Comparison of ENCODE assay signal across 34 mouse cellular contexts in the genomic region with DNA sequence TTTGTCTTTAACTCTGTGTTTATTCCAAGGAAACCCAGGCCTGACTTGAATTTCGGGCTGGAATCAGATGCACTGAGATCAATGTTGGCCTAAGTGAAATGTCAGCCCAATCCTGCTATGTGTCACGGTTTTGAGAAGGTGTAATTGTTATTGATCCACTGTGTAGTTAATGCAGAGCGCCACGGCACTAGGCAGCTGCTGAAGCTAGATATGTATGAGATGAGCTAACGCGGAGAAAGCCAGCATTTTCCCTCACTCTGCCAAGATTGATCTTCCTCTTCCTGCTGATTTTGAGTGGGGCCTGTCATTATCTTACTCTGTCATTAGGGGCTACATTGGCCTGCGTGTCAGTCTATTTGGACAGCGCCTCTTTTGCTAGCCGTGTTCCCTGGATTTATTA. TPM values are rescaled to one million over a fixed set of nuclear protein-coding genes. Genes with fewer than 3 reads are reported as not detected.
DNase-seq lines count a peak whose midpoint lies in the region; ATAC-seq and TF ChIP-seq lines count a peak whose summit lies in the region.
"Had no signal": no experiment of that assay in that cellular context is flagged by ENCODE, and none has a peak within 500 bp of the region (broad histone marks: within the 10 kb centered on the region; RNA-seq: fewer than 3 reads in every experiment).

No protein-coding gene starts in this region.

- no peaks in the 10 kb centered on the region for H3K9me3 ChIP-seq in forebrain, embryonic 11.5 days (ENCODE audit: control insufficient read depth, low read length)
- no peaks in the 10 kb centered on the region for H3K9me3 ChIP-seq in forebrain, embryonic 10.5 days
- H3K9me3 ChIP-seq in midbrain, embryonic 14.5 days (ENCODE audit: control insufficient read depth, low read length), result no peaks in the 10 kb centered on the region
- no peaks in the 10 kb centered on the region for H3K9me3 ChIP-seq in intestine, embryonic 15.5 days
- H3K9me3 ChIP-seq: embryonic facial prominence, embryonic 13.5 days; heart, embryonic 10.5 days; heart, embryonic 15.5 days; limb, embryonic 10.5 days; limb, embryonic 15.5 days had no signal

- ATAC-seq in forebrain, embryonic 11.5 days (replicated peaks; ENCODE audit: low FRiP score), result 0 out of 2 replicates have a peak, but pooled peaks have one; percentile 27
- no peak for ATAC-seq in midbrain, embryonic 14.5 days (ENCODE audit: low FRiP score, low TSS enrichment)
- no peak for ATAC-seq in intestine, embryonic 15.5 days
- ATAC-seq: inflammation-experienced regulatory T-cells, adult 6 months had no signal

- no peak for DNase-seq in forebrain, embryonic 11.5 days (ENCODE audit: low spot score)
- no peak for DNase-seq in forebrain, embryonic 10.5 days (ENCODE audit: extremely low spot score, low spot score)
- peak; percentile 46 for DNase-seq in retina, embryonic 14.5 days (ENCODE audit: low spot score)
- DNase-seq in retina, postnatal 1 day, result no peak
- DNase-seq in midbrain, embryonic 14.5 days, result peak; percentile 46
- no peak for DNase-seq in cerebellum, adult 2 months
- no peak for DNase-seq in gastrocnemius, postnatal 4 days (ENCODE audit: low spot score in 2 of 2)
- DNase-seq: adrenal gland, adult 8-10 months; cerebellum, adult 11 months; cerebellum, postnatal 10 days; gastrocnemius, postnatal 14 days; heart, adult 11 months; kidney, adult 2 months; kidney, postnatal 4 days; lung, adult 2 months; lung, postnatal 10 days; thymus, adult 2 months; thymus, postnatal 36 days had no signal

- H3K9ac ChIP-seq in forebrain, embryonic 11.5 days (ENCODE audit: low read length), result no peak overlapping the region
- no peak overlapping the region for H3K9ac ChIP-seq in midbrain, embryonic 14.5 days (replicated peaks; ENCODE audit: low read length)
- H3K9ac ChIP-seq in intestine, embryonic 15.5 days, result no peak overlapping the region
- H3K9ac ChIP-seq: embryonic facial prominence, embryonic 13.5 days; heart, embryonic 15.5 days; hindbrain, embryonic 14.5 days; limb, embryonic 15.5 days; liver, embryonic 14.5 days had no signal

- no peak overlapping the region for H3K27ac ChIP-seq in forebrain, embryonic 11.5 days (ENCODE audit: low read depth, low read length)
- no peak overlapping the region for H3K27ac ChIP-seq in forebrain, embryonic 10.5 days
- no peak overlapping the region for H3K27ac ChIP-seq in midbrain, embryonic 14.5 days (replicated peaks; ENCODE audit: low read depth, low read length)
- H3K27ac ChIP-seq in intestine, embryonic 15.5 days, result no peak overlapping the region
- H3K27ac ChIP-seq in cerebellum, adult 2 months (ENCODE audit: insufficient read depth, low read length), result no peak overlapping the region
- H3K27ac ChIP-seq: embryonic facial prominence, embryonic 13.5 days; heart, embryonic 10.5 days; heart, embryonic 15.5 days; hindbrain, embryonic 14.5 days; limb, embryonic 10.5 days; limb, embryonic 15.5 days; liver, embryonic 14.5 days; macrophage had no signal

- no peak overlapping the region for H3K4me3 ChIP-seq in forebrain, embryonic 11.5 days (ENCODE audit: low read depth, low read length)
- H3K4me3 ChIP-seq in forebrain, embryonic 10.5 days, result no peak overlapping the region
- no peak overlapping the region for H3K4me3 ChIP-seq in midbrain, embryonic 14.5 days (replicated peaks; ENCODE audit: low read depth, low read length)
- H3K4me3 ChIP-seq in intestine, embryonic 15.5 days (replicated peaks), result no peak overlapping the region
- no peak overlapping the region for H3K4me3 ChIP-seq in cerebellum, adult 2 months (replicated peaks; ENCODE audit: insufficient read depth, low read depth, low read length)
- H3K4me3 ChIP-seq: embryonic facial prominence, embryonic 13.5 days; heart, embryonic 10.5 days; heart, embryonic 15.5 days; limb, embryonic 10.5 days; limb, embryonic 15.5 days had no signal

- WGBS in forebrain, embryonic 11.5 days, result 75% methylated on average over 9 of the region's 9 CpGs
- WGBS in forebrain, embryonic 10.5 days, result 86% methylated on average over 9 of the region's 9 CpGs
- WGBS in midbrain, embryonic 14.5 days, result 61% methylated on average over 9 of the region's 9 CpGs
- 72% methylated on average over 9 of the region's 9 CpGs for WGBS in intestine, embryonic 15.5 days
- WGBS in cerebellum, adult 2 months, result 86% methylated on average over 9 of the region's 9 CpGs

- peaks cover 9% of the 10 kb centered on the region; the same call in 1 of the 2 replicates for H3K4me1 ChIP-seq in forebrain, embryonic 11.5 days (replicated peaks; ENCODE audit: control insufficient read depth, insufficient read depth, low read length)
- peaks cover 38% of the 10 kb centered on the region for H3K4me1 ChIP-seq in forebrain, embryonic 10.5 days
- no peaks in the 10 kb centered on the region for H3K4me1 ChIP-seq in midbrain, embryonic 14.5 days (ENCODE audit: control insufficient read depth, insufficient read depth, low read length)
- no peaks in the 10 kb centered on the region for H3K4me1 ChIP-seq in intestine, embryonic 15.5 days (replicated peaks)
- no peaks in the 10 kb centered on the region for H3K4me1 ChIP-seq in cerebellum, adult 2 months (ENCODE audit: control insufficient read depth, insufficient read depth, low read length)
- H3K4me1 ChIP-seq: heart, embryonic 15.5 days; limb, embryonic 15.5 days had no signal

- no peak overlapping the region for H3K4me2 ChIP-seq in forebrain, embryonic 11.5 days (ENCODE audit: low read depth, low read length, severe bottlenecking)
- H3K4me2 ChIP-seq in midbrain, embryonic 14.5 days (ENCODE audit: low read length), result no peak overlapping the region
- H3K4me2 ChIP-seq in intestine, embryonic 15.5 days (replicated peaks), result no peak overlapping the region
- H3K4me2 ChIP-seq: embryonic facial prominence, embryonic 13.5 days; heart, embryonic 15.5 days; hindbrain, embryonic 14.5 days; limb, embryonic 15.5 days had no signal

- no peaks in the 10 kb centered on the region for H3K36me3 ChIP-seq in forebrain, embryonic 11.5 days (ENCODE audit: control insufficient read depth, insufficient read depth, low read length)
- H3K36me3 ChIP-seq in forebrain, embryonic 10.5 days (replicated peaks), result 0 out of 2 replicates have a peak, but pooled peaks cover 4% of the 10 kb centered on the region
- no peaks in the 10 kb centered on the region for H3K36me3 ChIP-seq in midbrain, embryonic 14.5 days (ENCODE audit: control insufficient read depth, insufficient read depth, low read length)
- no peaks in the 10 kb centered on the region for H3K36me3 ChIP-seq in intestine, embryonic 15.5 days
- H3K36me3 ChIP-seq: heart, embryonic 15.5 days had no signal

- no peaks in the 10 kb centered on the region for H3K27me3 ChIP-seq in forebrain, embryonic 11.5 days (ENCODE audit: control insufficient read depth, insufficient read depth, low read length)
- peaks cover 19% of the 10 kb centered on the region for H3K27me3 ChIP-seq in forebrain, embryonic 10.5 days (ENCODE audit: poor library complexity, severe bottlenecking)
- peaks cover 20% of the 10 kb centered on the region for H3K27me3 ChIP-seq in midbrain, embryonic 14.5 days (ENCODE audit: control insufficient read depth, insufficient read depth, low read length)
- H3K27me3 ChIP-seq in intestine, embryonic 15.5 days (replicated peaks), result no peaks in the 10 kb centered on the region
- H3K27me3 ChIP-seq in cerebellum, adult 2 months (ENCODE audit: control insufficient read depth, insufficient read depth, low read length), result no peaks in the 10 kb centered on the region
- H3K27me3 ChIP-seq: CH12.LX; heart, embryonic 15.5 days; limb, embryonic 15.5 days had no signal

- TF ChIP-seq CTCF in cerebellum, adult 2 months (IDR thresholded peaks at IDR 0.05; ENCODE audit: borderline replicate concordance, insufficient read depth, low read depth, low read length), result no peak

- TF ChIP-seq POLR2A in cerebellum, adult 2 months (IDR thresholded peaks at IDR 0.05; ENCODE audit: borderline replicate concordance, insufficient read depth, low read length), result no peak

RNA-seq across cellular contexts. Expression of gene Dlx1, which starts 15.6 kb away (rescaled TPM):
- 118 and 133 TPM in 2 replicates for polyA plus RNA-seq in forebrain, embryonic 11.5 days (2014; fragmentation: Nextera tagmentation; extraction: Ambion mirVana)
- polyA plus RNA-seq in forebrain, embryonic 10.5 days (2016; fragmentation: Nextera tagmentation; extraction: Ambion mirVana), result 32.5 and 32.9 TPM in 2 replicates
- polyA plus RNA-seq in midbrain, embryonic 14.5 days (2014; fragmentation: Nextera tagmentation; extraction: Ambion mirVana), result 0.61 and 0.72 TPM in 2 replicates
- polyA plus RNA-seq in intestine, embryonic 15.5 days (2015; fragmentation: Nextera tagmentation; extraction: Ambion mirVana), result 7.1 and 7.8 TPM in 2 replicates
- 0.14 and 0.20 TPM in 2 replicates for polyA plus RNA-seq in cerebellum, adult 2 months (2012; rRNA removed)
- under 1 TPM in 1 of 2 experiments, not detected in 1; 0.10 TPM for total RNA-seq in gastrocnemius, postnatal 4 days (2021)
- total RNA-seq: common myeloid progenitor, adult 5-6 weeks; megakaryocyte-erythroid progenitor cell, adult 5-6 weeks had no signal
- polyA plus RNA-seq: inflammation-experienced regulatory T-cells, adult 6 months; kidney, embryonic 16.5 days; macrophage had no signal

RNA-seq across cellular contexts. Expression of gene Dlx2, which starts 34.2 kb away (rescaled TPM):
- polyA plus RNA-seq in forebrain, embryonic 11.5 days (2014; fragmentation: Nextera tagmentation; extraction: Ambion mirVana), result 66.7 and 67.8 TPM in 2 replicates
- polyA plus RNA-seq in forebrain, embryonic 10.5 days (2016; fragmentation: Nextera tagmentation; extraction: Ambion mirVana), result 15.5 and 17.8 TPM in 2 replicates
- 0.41 and 0.67 TPM in 2 replicates for polyA plus RNA-seq in midbrain, embryonic 14.5 days (2014; fragmentation: Nextera tagmentation; extraction: Ambion mirVana)
- 3.2 and 4.7 TPM in 2 replicates for polyA plus RNA-seq in intestine, embryonic 15.5 days (2015; fragmentation: Nextera tagmentation; extraction: Ambion mirVana)
- not detected in 2 replicates for polyA plus RNA-seq in cerebellum, adult 2 months (2012; rRNA removed)
- under 1 TPM; 0.10 to 0.13 TPM for total RNA-seq in gastrocnemius, postnatal 4 days (2021)
- total RNA-seq: CH12.LX; common myeloid progenitor, adult 5-6 weeks; heart, postnatal 25 days; megakaryocyte-erythroid progenitor cell, adult 5-6 weeks; neutrophil, adult 5-6 weeks had no signal
- polyA plus RNA-seq: inflammation-experienced regulatory T-cells, adult 6 months; kidney, adult 2 months; kidney, embryonic 16.5 days; macrophage had no signal

RNA-seq across cellular contexts. Expression of gene Metap1d, which starts 59.2 kb away (rescaled TPM):
- 36.5 and 39.7 TPM in 2 replicates for polyA plus RNA-seq in forebrain, embryonic 11.5 days (2014; fragmentation: Nextera tagmentation; extraction: Ambion mirVana)
- 26.7 and 27.9 TPM in 2 replicates for polyA plus RNA-seq in forebrain, embryonic 10.5 days (2016; fragmentation: Nextera tagmentation; extraction: Ambion mirVana)
- polyA plus RNA-seq in midbrain, embryonic 14.5 days (2014; fragmentation: Nextera tagmentation; extraction: Ambion mirVana), result 36.9 and 37.7 TPM in 2 replicates
- polyA plus RNA-seq in intestine, embryonic 15.5 days (2015; fragmentation: Nextera tagmentation; extraction: Ambion mirVana), result 31.9 and 32.9 TPM in 2 replicates
- polyA plus RNA-seq in cerebellum, adult 2 months (2012; rRNA removed), result 56.1 and 58.4 TPM in 2 replicates
- total RNA-seq in gastrocnemius, postnatal 4 days (2021), result 10 to 100 TPM; 25.1 to 28.4 TPM

Comparison
In these comparisons a context has a peak if more than half of its experiments do, and no peak if none do; other contexts are left out.
1. DNase-seq: peak in retina, embryonic 14.5 days (single experiment) and midbrain, embryonic 14.5 days (single experiment); none in forebrain, embryonic 11.5 days (single experiment), forebrain, embryonic 10.5 days (single experiment), retina, postnatal 1 day (single experiment), cerebellum, adult 2 months (0 of 2) and gastrocnemius, postnatal 4 days (0 of 2).